Mouse (Mus musculus): ENCODE results near the gene Gm14403. TPM values are rescaled to one million over a fixed set of nuclear protein-coding genes. Genes with fewer than 3 reads are reported as not detected.
"Not testable (repeated sequence)": the region's sequence is repeated elsewhere in the genome, so short reads cannot be mapped to it uniquely, and the experiment has no call there.

Gene Gm14403
- polyA plus RNA-seq, 1 experiment, result 0.91 TPM

GRCm38 (mm10) chr2:177517746-177518145 lies 19.7 kb downstream of the Gm14403 start:
- not testable (repeated sequence) for H3K36me3 ChIP-seq (ENCODE audit: control insufficient read depth, insufficient read depth); H3K79me2 ChIP-seq (ENCODE audit: control insufficient read depth, insufficient read depth); H3K4me3 ChIP-seq (ENCODE audit: insufficient read depth, poor library complexity, severe bottlenecking); H3ac ChIP-seq (ENCODE audit: control insufficient read depth, insufficient read length, low read depth); H3K27me3 ChIP-seq (ENCODE audit: control insufficient read depth, insufficient read depth, insufficient read length); H3K79me3 ChIP-seq (ENCODE audit: low read depth)

GRCm38 (mm10) chr2:177518354-177518753 lies 20.3 kb downstream of the Gm14403 start:
- H3K79me2 ChIP-seq (ENCODE audit: control insufficient read depth, insufficient read depth); H3K36me3 ChIP-seq (ENCODE audit: control insufficient read depth, insufficient read depth); H3ac ChIP-seq (ENCODE audit: control insufficient read depth, insufficient read length, low read depth); H3K27me3 ChIP-seq (ENCODE audit: control insufficient read depth, insufficient read depth, insufficient read length); H3K79me3 ChIP-seq (ENCODE audit: low read depth); H3K4me3 ChIP-seq (ENCODE audit: insufficient read depth, poor library complexity, severe bottlenecking): not testable (repeated sequence)

- not testable (repeated sequence) for H3K27me3 ChIP-seq (ENCODE audit: control insufficient read depth, insufficient read depth, insufficient read length); H3K79me3 ChIP-seq (ENCODE audit: low read depth); H3K36me3 ChIP-seq (ENCODE audit: control insufficient read depth, insufficient read depth); H3ac ChIP-seq (ENCODE audit: control insufficient read depth, insufficient read length, low read depth); H3K79me2 ChIP-seq (ENCODE audit: control insufficient read depth, insufficient read depth); H3K4me3 ChIP-seq (ENCODE audit: insufficient read depth, poor library complexity, severe bottlenecking)
These were observed 20.9 kb downstream of the Gm14403 start for GRCm38 (mm10) chr2:177518960-177519359.

- Histone ChIP-seq H3K79me3 (ENCODE audit: low read depth) (no peaks in the 10 kb centered on the region), H3K79me2 (ENCODE audit: control insufficient read depth, insufficient read depth) (no peaks in the 10 kb centered on the region), H3K36me3 (ENCODE audit: control insufficient read depth, insufficient read depth) (no peaks in the 10 kb centered on the region), H3K4me3 (ENCODE audit: insufficient read depth, poor library complexity, severe bottlenecking) (no peak overlapping the region), H3ac (ENCODE audit: control insufficient read depth, insufficient read length, low read depth) (no peak overlapping the region), H3K27me3 (ENCODE audit: control insufficient read depth, insufficient read depth, insufficient read length) (no peaks in the 10 kb centered on the region)
- TF ChIP-seq USF1 (IDR thresholded peaks at IDR 0.05; ENCODE audit: low read depth), result no peak
- TF ChIP-seq FOSL1 (IDR thresholded peaks at IDR 0.05; ENCODE audit: insufficient read depth, low read length, poor library complexity, severe bottlenecking), result no peak
- TF ChIP-seq MAX (IDR thresholded peaks at IDR 0.05), result no peak
- no peak for TF ChIP-seq CTCF (IDR thresholded peaks at IDR 0.05; ENCODE audit: control insufficient read depth, insufficient read depth, insufficient read length)
- TF ChIP-seq MYOD1 (IDR thresholded peaks at IDR 0.05; ENCODE audit: control insufficient read depth, insufficient read length, low read depth), result no peak
- no peak for TF ChIP-seq MYOG (IDR thresholded peaks at IDR 0.05; ENCODE audit: control insufficient read depth, extremely low read depth, insufficient read length)
- no peak for TF ChIP-seq CEBPB (IDR thresholded peaks at IDR 0.05; ENCODE audit: low read depth)
These were observed 22.0 kb downstream of the Gm14403 start for GRCm38 (mm10) chr2:177520035-177520434.

- Histone ChIP-seq H3K36me3 (ENCODE audit: control insufficient read depth, insufficient read depth) (no peaks in the 10 kb centered on the region), H3ac (ENCODE audit: control insufficient read depth, insufficient read length, low read depth) (no peak overlapping the region), H3K79me3 (ENCODE audit: low read depth) (no peaks in the 10 kb centered on the region), H3K27me3 (ENCODE audit: control insufficient read depth, insufficient read depth, insufficient read length) (no peaks in the 10 kb centered on the region), H3K79me2 (ENCODE audit: control insufficient read depth, insufficient read depth) (no peaks in the 10 kb centered on the region), H3K4me3 (ENCODE audit: insufficient read depth, poor library complexity, severe bottlenecking) (no peak overlapping the region)
- TF ChIP-seq MAX (IDR thresholded peaks at IDR 0.05) (no peak), MYOG (IDR thresholded peaks at IDR 0.05; ENCODE audit: control insufficient read depth, extremely low read depth, insufficient read length) (no peak), FOSL1 (IDR thresholded peaks at IDR 0.05; ENCODE audit: insufficient read depth, low read length, poor library complexity, severe bottlenecking) (no peak), CEBPB (IDR thresholded peaks at IDR 0.05; ENCODE audit: low read depth) (no peak), CTCF (IDR thresholded peaks at IDR 0.05; ENCODE audit: control insufficient read depth, insufficient read depth, insufficient read length) (no peak), USF1 (IDR thresholded peaks at IDR 0.05; ENCODE audit: low read depth) (no peak), MYOD1 (IDR thresholded peaks at IDR 0.05; ENCODE audit: control insufficient read depth, insufficient read length, low read depth) (no peak)
These were observed 25.0 kb downstream of the Gm14403 start for GRCm38 (mm10) chr2:177523061-177523460.

GRCm38 (mm10) chr2:177523674-177524073 lies 25.7 kb downstream of the Gm14403 start:
- H3K79me2 ChIP-seq (ENCODE audit: control insufficient read depth, insufficient read depth); H3K4me3 ChIP-seq (ENCODE audit: insufficient read depth, poor library complexity, severe bottlenecking); H3K36me3 ChIP-seq (ENCODE audit: control insufficient read depth, insufficient read depth); H3ac ChIP-seq (ENCODE audit: control insufficient read depth, insufficient read length, low read depth); H3K79me3 ChIP-seq (ENCODE audit: low read depth); H3K27me3 ChIP-seq (ENCODE audit: control insufficient read depth, insufficient read depth, insufficient read length): not testable (repeated sequence)

- H3ac ChIP-seq (ENCODE audit: control insufficient read depth, insufficient read length, low read depth); H3K79me2 ChIP-seq (ENCODE audit: control insufficient read depth, insufficient read depth); H3K36me3 ChIP-seq (ENCODE audit: control insufficient read depth, insufficient read depth); H3K79me3 ChIP-seq (ENCODE audit: low read depth); H3K27me3 ChIP-seq (ENCODE audit: control insufficient read depth, insufficient read depth, insufficient read length); H3K4me3 ChIP-seq (ENCODE audit: insufficient read depth, poor library complexity, severe bottlenecking): not testable (repeated sequence)
These were observed 26.2 kb downstream of the Gm14403 start for GRCm38 (mm10) chr2:177524171-177524570.

Measured in C2C12 (cell line).